22 mouse cellular contexts compared by ENCODE assay signal in the genomic region with DNA sequence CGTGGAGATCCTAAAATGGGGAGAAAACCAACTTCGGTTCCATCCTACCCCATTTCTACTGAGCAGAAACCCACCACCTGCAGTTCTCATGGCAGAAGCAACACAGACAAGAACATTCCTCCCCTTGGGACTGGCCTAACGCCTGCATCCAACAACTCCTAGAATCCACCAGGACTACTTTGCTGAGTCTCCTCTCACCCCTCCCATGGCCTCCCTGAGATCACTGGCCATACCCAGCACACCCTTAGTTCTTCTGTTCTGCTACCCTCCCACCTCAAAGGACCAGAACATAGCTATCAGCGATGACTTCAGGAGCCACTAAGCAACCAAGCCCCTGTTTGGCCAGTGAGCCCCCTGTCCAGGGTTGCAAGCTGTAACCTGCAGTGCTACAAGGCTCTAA. TPM values are rescaled to one million over a fixed set of nuclear protein-coding genes. Genes with fewer than 3 reads are reported as not detected.
DNase-seq lines count a peak whose midpoint lies in the region; ATAC-seq and TF ChIP-seq lines count a peak whose summit lies in the region.
"Had no signal": no experiment of that assay in that cellular context is flagged by ENCODE, and none has a peak within 500 bp of the region (broad histone marks: within the 10 kb centered on the region; RNA-seq: fewer than 3 reads in every experiment).

No protein-coding gene starts in this region.

- H3K9me3 ChIP-seq in forebrain, postnatal 0 days (ENCODE audit: low read length): no peaks in the 10 kb centered on the region
- H3K9me3 ChIP-seq in hindbrain, postnatal 0 days (ENCODE audit: low read length): no peaks in the 10 kb centered on the region
- no peaks in the 10 kb centered on the region for H3K9me3 ChIP-seq in neural tube, embryonic 15.5 days (replicated peaks)
- H3K9me3 ChIP-seq: embryonic facial prominence, embryonic 13.5 days; heart, embryonic 10.5 days; intestine, embryonic 15.5 days; limb, embryonic 15.5 days had no signal

- 0 out of 2 replicates have a peak overlapping the region, but pooled peaks have one; percentile 61 for H3K9ac ChIP-seq in forebrain, postnatal 0 days
- no peak overlapping the region for H3K9ac ChIP-seq in hindbrain, postnatal 0 days (replicated peaks; ENCODE audit: low read length)
- H3K9ac ChIP-seq in neural tube, embryonic 15.5 days (replicated peaks): no peak overlapping the region
- H3K9ac ChIP-seq: embryonic facial prominence, embryonic 13.5 days; intestine, embryonic 15.5 days; limb, embryonic 15.5 days; lung, embryonic 14.5 days had no signal

- no peak for DNase-seq in layer of hippocampus, adult 2 months (ENCODE audit: low spot score in 2 of 2)
- no peak for DNase-seq in layer of hippocampus, adult 18-20 months (ENCODE audit: low spot score in 2 of 2)
- DNase-seq in forebrain, postnatal 0 days: no peak
- DNase-seq in hindbrain, postnatal 0 days (ENCODE audit: low spot score): no peak
- no peak for DNase-seq in lung, postnatal 25 days (ENCODE audit: low spot score)
- DNase-seq in ovary, adult 18-20 months (ENCODE audit: low spot score): no peak
- DNase-seq: adrenal gland, adult 2 months; gastrocnemius, postnatal 10 days; heart, postnatal 14 days; kidney, postnatal 10 days; layer of hippocampus, adult 9-11 months; lung, embryonic 14.5 days; right cerebral cortex, postnatal 4 days had no signal

- no peak for TF ChIP-seq CTCF in layer of hippocampus, adult 2 months (conservative IDR thresholded peaks at IDR 0.05)
- TF ChIP-seq CTCF in forebrain, postnatal 0 days (IDR thresholded peaks at IDR 0.05; ENCODE audit: low read depth): no peak
- TF ChIP-seq CTCF in hindbrain, postnatal 0 days (IDR thresholded peaks at IDR 0.05; ENCODE audit: low read depth): no peak

- no peaks in the 10 kb centered on the region for H3K27me3 ChIP-seq in forebrain, postnatal 0 days (ENCODE audit: insufficient read depth, low read length)
- H3K27me3 ChIP-seq in hindbrain, postnatal 0 days (ENCODE audit: insufficient read depth, low read length): no peaks in the 10 kb centered on the region
- no peaks in the 10 kb centered on the region for H3K27me3 ChIP-seq in neural tube, embryonic 15.5 days (replicated peaks)
- H3K27me3 ChIP-seq: embryonic facial prominence, embryonic 13.5 days; intestine, embryonic 15.5 days; limb, embryonic 15.5 days had no signal

- peaks cover 25% of the 10 kb centered on the region for H3K4me1 ChIP-seq in forebrain, postnatal 0 days (ENCODE audit: insufficient read depth)
- peaks cover 36% of the 10 kb centered on the region for H3K4me1 ChIP-seq in hindbrain, postnatal 0 days (ENCODE audit: insufficient read depth, low read length)
- peaks cover 69% of the 10 kb centered on the region for H3K4me1 ChIP-seq in neural tube, embryonic 15.5 days

- peaks cover 42% of the 10 kb centered on the region for H3K36me3 ChIP-seq in forebrain, postnatal 0 days (ENCODE audit: insufficient read depth)
- peaks cover 37% of the 10 kb centered on the region for H3K36me3 ChIP-seq in hindbrain, postnatal 0 days (ENCODE audit: insufficient read depth, low read length)
- H3K36me3 ChIP-seq in neural tube, embryonic 15.5 days: peaks cover 43% of the 10 kb centered on the region

- H3K4me3 ChIP-seq in layer of hippocampus, adult 2 months: peak overlapping the region; percentile 43; the same call in 1 of the 2 replicates
- no peak overlapping the region for H3K4me3 ChIP-seq in forebrain, postnatal 0 days (ENCODE audit: low read depth, low read length)
- H3K4me3 ChIP-seq in hindbrain, postnatal 0 days (ENCODE audit: low read length): no peak overlapping the region
- H3K4me3 ChIP-seq in neural tube, embryonic 15.5 days (replicated peaks): no peak overlapping the region
- H3K4me3 ChIP-seq: embryonic facial prominence, embryonic 13.5 days; heart, embryonic 10.5 days; intestine, embryonic 15.5 days; limb, embryonic 15.5 days had no signal

- H3K27ac ChIP-seq in layer of hippocampus, adult 2 months: peak overlapping the region; percentile 97
- H3K27ac ChIP-seq in forebrain, postnatal 0 days (ENCODE audit: low read depth, low read length): peak overlapping the region; percentile 88; the same call in 1 of the 2 replicates
- peak overlapping the region; percentile 88 for H3K27ac ChIP-seq in hindbrain, postnatal 0 days
- H3K27ac ChIP-seq in neural tube, embryonic 15.5 days (replicated peaks): peak overlapping the region; percentile 78
- H3K27ac ChIP-seq: intestine, embryonic 15.5 days; limb, embryonic 15.5 days had no signal

- 80% methylated on average over 4 of the region's 4 CpGs for WGBS in forebrain, postnatal 0 days
- 68% methylated on average over 4 of the region's 4 CpGs for WGBS in hindbrain, postnatal 0 days
- WGBS in neural tube, embryonic 15.5 days: 79% methylated on average over 4 of the region's 4 CpGs

- H3K4me2 ChIP-seq in forebrain, postnatal 0 days (ENCODE audit: low read depth): peak overlapping the region; percentile 63; the same call in 1 of the 2 replicates
- peak overlapping the region; percentile 64 for H3K4me2 ChIP-seq in hindbrain, postnatal 0 days (ENCODE audit: low read depth, low read length)
- peak overlapping the region; percentile 51 for H3K4me2 ChIP-seq in neural tube, embryonic 15.5 days
- H3K4me2 ChIP-seq: embryonic facial prominence, embryonic 13.5 days; intestine, embryonic 15.5 days; limb, embryonic 15.5 days; lung, embryonic 14.5 days had no signal

- no peak for ATAC-seq in forebrain, postnatal 0 days
- no peak for ATAC-seq in hindbrain, postnatal 0 days
- no peak for ATAC-seq in neural tube, embryonic 15.5 days (ENCODE audit: low FRiP score)
- ATAC-seq: CD4-positive, CD25-positive, alpha-beta regulatory T cell, adult 4 months had no signal

RNA-seq across cellular contexts. Expression of a gene that starts 10.7 kb away (rescaled TPM):
- 100 to 1,000 TPM; 360 to 370 TPM for total RNA-seq in layer of hippocampus, adult 2 months (2021)
- total RNA-seq in layer of hippocampus, adult 18-20 months (2021): 100 to 1,000 TPM; 382 to 388 TPM
- total RNA-seq in forebrain, postnatal 0 days (2014; rRNA removed): 451 and 455 TPM in 2 replicates
- 329 and 350 TPM in 2 replicates for polyA plus RNA-seq in forebrain, postnatal 0 days (2015; fragmentation: Nextera tagmentation; extraction: Ambion mirVana)
- 512 and 570 TPM in 2 replicates for total RNA-seq in hindbrain, postnatal 0 days (2014; rRNA removed)
- 306 and 307 TPM in 2 replicates for polyA plus RNA-seq in hindbrain, postnatal 0 days (2015; fragmentation: Nextera tagmentation; extraction: Ambion mirVana)
- 248 and 299 TPM in 2 replicates for polyA plus RNA-seq in neural tube, embryonic 15.5 days (2015; fragmentation: Nextera tagmentation; extraction: Ambion mirVana)
- total RNA-seq: MEL had no signal

RNA-seq across cellular contexts. Expression of a gene that starts 16.6 kb away (rescaled TPM):
- total RNA-seq in layer of hippocampus, adult 2 months (2021): 10 to 100 TPM; 82.7 to 86.2 TPM
- 10 to 100 TPM; 83.8 to 89.3 TPM for total RNA-seq in layer of hippocampus, adult 18-20 months (2021)
- total RNA-seq in forebrain, postnatal 0 days (2014; rRNA removed): 100 and 124 TPM in 2 replicates
- polyA plus RNA-seq in forebrain, postnatal 0 days (2015; fragmentation: Nextera tagmentation; extraction: Ambion mirVana): 88.8 and 100 TPM in 2 replicates
- total RNA-seq in hindbrain, postnatal 0 days (2014; rRNA removed): 177 and 178 TPM in 2 replicates
- 103 and 108 TPM in 2 replicates for polyA plus RNA-seq in hindbrain, postnatal 0 days (2015; fragmentation: Nextera tagmentation; extraction: Ambion mirVana)
- polyA plus RNA-seq in neural tube, embryonic 15.5 days (2015; fragmentation: Nextera tagmentation; extraction: Ambion mirVana): 83.2 and 91.4 TPM in 2 replicates

RNA-seq across cellular contexts. Expression of a gene that starts 29.2 kb away (rescaled TPM):
- under 1 TPM in 1 of 2 experiments, not detected in 1; 0.23 TPM for total RNA-seq in layer of hippocampus, adult 2 months (2021)
- total RNA-seq in layer of hippocampus, adult 18-20 months (2021): under 1 TPM in 1 of 2 experiments, not detected in 1; 0.42 TPM
- total RNA-seq in forebrain, postnatal 0 days (2014; rRNA removed): not detected in 2 replicates
- 0.17 and 0.21 TPM in 2 replicates for polyA plus RNA-seq in forebrain, postnatal 0 days (2015; fragmentation: Nextera tagmentation; extraction: Ambion mirVana)
- 0.36 TPM in 1 of 2 replicates, not detected in the other for total RNA-seq in hindbrain, postnatal 0 days (2014; rRNA removed)
- polyA plus RNA-seq in hindbrain, postnatal 0 days (2015; fragmentation: Nextera tagmentation; extraction: Ambion mirVana): 0.11 TPM in 1 of 2 replicates, not detected in the other
- polyA plus RNA-seq in neural tube, embryonic 15.5 days (2015; fragmentation: Nextera tagmentation; extraction: Ambion mirVana): 0.36 and 0.59 TPM in 2 replicates
- total RNA-seq: common myeloid progenitor, adult 5-6 weeks; left cerebral cortex, postnatal 10 days; MEL had no signal
- polyA plus RNA-seq: CD4-positive, CD25-positive, alpha-beta regulatory T cell, adult 4 months had no signal
